Mouse (Mus musculus): Measurements from ENCODE around the gene 1700019A02Rik.

1700019A02Rik gene

GRCm38 (mm10) chr1:53187536-53187935 lies at the start of gene 1700019A02Rik:
Gene 1700019A02Rik, minus strand, starts transcription at chr1:53187636.
- in situ Hi-C loops (cut with MboI, MseI): no loop called here

DNA sequence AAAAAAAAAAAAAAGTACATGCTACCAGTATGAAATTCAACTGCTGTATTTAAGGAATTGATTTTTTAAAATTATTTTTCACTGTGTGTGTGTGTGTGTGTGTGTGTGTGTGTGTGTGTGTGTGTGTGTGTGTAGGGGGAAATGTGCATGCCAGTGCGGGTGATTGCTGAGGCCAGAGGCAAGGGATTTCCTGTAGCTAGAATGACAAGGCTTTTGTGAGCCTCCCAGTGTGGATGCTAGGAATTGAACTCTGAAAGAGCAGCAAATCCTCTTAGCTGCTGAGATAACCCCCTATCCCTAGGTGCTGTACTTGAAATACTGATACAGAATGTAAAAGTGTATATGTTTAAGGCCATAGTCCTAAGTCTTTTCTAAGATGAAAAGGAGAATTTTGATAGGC lies 38.6 kb upstream of the 1700019A02Rik start:
- in situ Hi-C loops (cut with MboI, MseI): no loop called here

- in situ Hi-C loops (cut with MboI, MseI): no loop called here
These were observed 38.2 kb upstream of the 1700019A02Rik start for GRCm38 (mm10) chr1:53225616-53226015.

- in situ Hi-C loops (cut with MboI, MseI): no loop called here
These were observed 37.3 kb upstream of the 1700019A02Rik start for GRCm38 (mm10) chr1:53224775-53225174.

DNA sequence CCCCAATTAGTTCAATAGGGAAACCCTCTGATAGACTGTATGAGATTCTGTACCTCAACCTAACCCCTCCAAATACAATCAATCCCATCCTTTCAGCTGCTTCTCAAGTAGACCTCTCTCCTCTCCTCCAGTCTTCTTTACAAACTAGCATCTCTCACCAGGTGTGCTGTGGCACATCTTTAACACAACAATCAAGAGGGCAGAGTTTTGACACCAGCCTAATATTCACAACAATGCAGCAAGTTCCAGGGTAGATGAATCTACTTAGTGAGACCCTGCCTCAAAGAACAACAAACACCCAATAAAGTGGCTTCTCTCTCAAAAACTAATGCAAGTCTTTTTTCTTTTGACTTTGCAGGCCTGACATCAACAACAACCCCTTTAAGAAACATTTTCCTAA lies 22.7 kb upstream of the 1700019A02Rik start:
- in situ Hi-C loops (cut with MboI, MseI): no loop called here

DNA sequence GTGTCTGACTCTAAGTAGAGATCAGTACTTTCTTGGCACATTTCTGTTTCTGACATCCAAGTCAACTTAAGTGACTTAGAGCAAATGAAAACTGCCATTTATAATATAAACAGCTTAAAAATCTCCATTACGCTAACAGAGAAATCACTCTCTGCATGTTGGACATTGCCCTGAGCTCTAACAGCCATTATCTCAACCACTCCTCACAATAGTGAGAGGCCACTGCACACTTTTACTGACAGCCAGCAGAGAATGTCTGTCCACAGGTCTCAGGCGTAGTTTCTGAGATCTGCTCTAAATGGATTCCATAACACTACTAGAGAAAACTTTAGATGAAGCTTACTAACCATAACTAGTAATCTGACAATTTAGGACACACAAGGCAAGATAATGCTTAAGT lies 16.5 kb upstream of the 1700019A02Rik start:
- in situ Hi-C loops (cut with MboI, MseI): no loop called here

GRCm38 (mm10) chr1:53201630-53202199 lies 14.3 kb upstream of the 1700019A02Rik start:
- in situ Hi-C loops (cut with MboI, MseI): no loop called here

DNA sequence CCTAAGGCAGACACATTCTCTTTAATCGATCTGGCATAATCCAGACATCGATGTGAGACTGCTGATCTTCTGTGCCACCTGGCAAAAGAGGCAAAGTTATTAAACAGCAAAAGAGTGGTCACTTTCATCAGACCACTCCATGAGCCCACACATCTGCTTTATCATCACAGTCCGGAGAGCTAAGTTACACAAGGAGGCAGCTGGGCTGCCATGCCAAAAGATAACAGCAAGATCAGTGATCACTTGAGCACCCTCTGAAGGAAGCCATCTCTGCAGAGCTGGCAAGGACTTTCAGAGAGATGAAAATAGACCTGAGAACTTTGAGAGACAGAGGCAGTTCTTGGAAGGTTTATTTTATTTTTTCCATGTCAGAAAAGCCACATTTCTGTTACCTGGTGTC lies 7.1 kb upstream of the 1700019A02Rik start:
- in situ Hi-C loops (cut with MboI, MseI): no loop called here

DNA sequence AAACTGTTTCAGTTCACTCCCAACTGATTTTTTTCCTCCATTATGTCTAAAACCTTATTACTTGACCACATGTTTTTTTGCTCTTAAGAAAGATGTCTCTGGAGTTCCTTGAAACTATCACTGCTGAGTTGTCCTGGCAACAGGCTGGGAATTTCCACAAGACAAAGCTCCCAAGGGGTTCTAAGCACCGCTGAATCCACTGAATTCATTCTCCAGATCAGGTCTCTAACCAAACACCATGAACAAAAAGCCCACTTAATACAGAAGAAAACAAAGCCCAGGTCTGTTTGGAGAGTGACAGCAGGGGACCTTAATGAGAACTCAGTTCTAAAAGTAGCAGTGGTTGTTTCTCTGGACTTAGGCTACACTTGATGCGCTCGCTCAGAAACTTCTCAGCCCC lies 3.8 kb upstream of the 1700019A02Rik start:
- in situ Hi-C loops (cut with MboI, MseI): no loop called here

- in situ Hi-C loops (cut with MboI, MseI): no loop called here
These were observed 2.2 kb upstream of the 1700019A02Rik start for GRCm38 (mm10) chr1:53189620-53190019.

GRCm38 (mm10) chr1:53186301-53186700 lies 1.1 kb downstream of the 1700019A02Rik start:
- in situ Hi-C loops (cut with MboI, MseI): no loop called here

- in situ Hi-C loops (cut with MboI, MseI): no loop called here
These were observed 29.7 kb downstream of the 1700019A02Rik start for GRCm38 (mm10) chr1:53157715-53158114.

DNA sequence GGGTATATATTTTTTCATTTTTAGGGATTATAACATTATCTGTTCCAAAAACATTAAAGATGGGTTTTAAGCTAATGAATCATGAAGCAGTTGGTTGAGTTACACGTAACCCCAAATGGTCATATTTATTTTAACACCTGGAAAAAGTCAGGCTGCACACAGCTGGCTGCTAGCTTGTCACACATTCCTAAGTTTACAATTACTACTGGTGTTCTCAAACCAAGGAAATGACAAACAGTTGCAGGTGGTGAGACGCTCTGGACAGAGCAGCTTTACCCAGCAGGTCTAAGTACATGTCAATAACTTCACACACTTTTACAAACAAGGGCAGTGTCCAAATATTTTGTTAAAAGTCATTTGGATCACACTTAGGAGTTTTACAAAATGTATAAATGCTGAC lies 64.4 kb downstream of the 1700019A02Rik start:
- in situ Hi-C loops (cut with MboI, MseI): no loop called here

DNA sequence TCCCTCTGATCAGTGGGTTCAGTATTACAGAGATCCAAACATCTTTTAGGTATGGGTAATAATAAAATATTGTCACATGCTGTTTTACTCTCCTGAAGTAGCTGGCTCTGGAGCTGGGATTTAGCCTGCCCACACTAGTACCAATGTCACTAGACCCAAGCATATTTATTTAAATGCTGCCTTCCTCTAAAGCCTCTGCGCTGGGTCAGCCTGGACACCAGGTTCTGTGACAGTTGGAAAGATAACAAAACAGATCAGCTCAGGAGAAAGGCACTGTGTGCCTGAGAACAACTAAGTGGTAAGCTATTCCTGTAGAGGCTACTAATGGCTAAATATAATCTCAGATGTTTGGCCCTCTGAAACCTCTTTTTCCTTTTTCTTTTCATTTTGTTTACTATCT lies 76.9 kb downstream of the 1700019A02Rik start:
- in situ Hi-C loops (cut with MboI, MseI): no loop called here

All from T-helper 1 cell (primary cell).